Mouse (Mus musculus) forebrain, embryonic 11.5 days (tissue): Measurements from ENCODE around the gene Rnf114. TPM values are rescaled to one million over a fixed set of nuclear protein-coding genes. Genes with fewer than 3 reads are reported as not detected.

Experiments used
- ATAC-seq: fragments of 200-750 bp; cut with Nextera tagmentation; replicated peaks from 2 replicates; pipeline ENCODE4 v1.8.0; 2017; ENCODE audit warnings: moderate TSS enrichment; ENCODE audit not compliant: low FRiP score
- DNase-seq: peaks from one replicate; pipeline ENCODE4 v3.0.0-alpha.2; 2017; ENCODE audit warnings: low spot score
- H3K27ac ChIP-seq: fragments of 300-500 bp; sonication (generic); 2 replicates; pipeline ENCODE4 v1.5.1; 2014; ENCODE audit warnings: low read depth, low read length
- H3K27me3 ChIP-seq: fragments of 300-500 bp; sonication (generic); 2 replicates; pipeline ENCODE4 v1.6.1; 2014; ENCODE audit warnings: mild to moderate bottlenecking, low read length, mixed read lengths; ENCODE audit not compliant: control insufficient read depth, insufficient read depth
- H3K36me3 ChIP-seq: fragments of 300-500 bp; sonication (generic); 2 replicates; pipeline ENCODE4 v1.6.1; 2014; ENCODE audit warnings: mild to moderate bottlenecking, low read length, moderate library complexity, mixed read lengths; ENCODE audit not compliant: control insufficient read depth, insufficient read depth
- H3K4me1 ChIP-seq: fragments of 300-500 bp; sonication (generic); replicated peaks from 2 replicates; pipeline ENCODE4 v1.6.1; 2014; ENCODE audit warnings: low read length, mixed read lengths; ENCODE audit not compliant: control insufficient read depth, insufficient read depth
- H3K4me2 ChIP-seq: fragments of 300-500 bp; sonication (generic); 2 replicates; pipeline ENCODE4 v1.6.1; 2014; ENCODE audit warnings: low read depth, mild to moderate bottlenecking, low read length, moderate library complexity, mixed read lengths; ENCODE audit not compliant: severe bottlenecking
- H3K4me3 ChIP-seq: fragments of 300-500 bp; sonication (generic); 2 replicates; pipeline ENCODE4 v1.5.1; 2014; ENCODE audit warnings: low read depth, low read length
- H3K9ac ChIP-seq: fragments of 300-500 bp; sonication (generic); 2 replicates; pipeline ENCODE4 v1.6.1; 2014; ENCODE audit warnings: low read length
- H3K9me3 ChIP-seq: fragments of 300-500 bp; sonication (generic); 2 replicates; pipeline ENCODE4 v1.6.1; 2016; ENCODE audit warnings: low read length, mixed read lengths; ENCODE audit not compliant: control insufficient read depth
- WGBS: fragments of 180-500 bp; shearing (Covaris S2); extraction: QIAGEN DNeasy Blood & Tissue Kit; methylation state at CpG from one replicate; pipeline ENCODE4 v1.1.7; 2014; 5-methylcytosine and 5-hydroxymethylcytosine counted together
- polyA plus RNA-seq: library from polyadenylated mRNA; unstranded; fragments of >200 nt; fragmentation: Nextera tagmentation; extraction: Ambion mirVana; gene quantifications from 2 replicates; pipeline ENCODE4 v1.2.1, GENCODE M21; 2014

Rnf114 gene
- polyA plus RNA-seq, result 133 and 145 TPM in 2 replicates

GRCm38 (mm10) chr2:167491757-167492708, at the start of gene Rnf114:
Rnf114 (plus strand) TSS chr2:167492645.
- Histone ChIP-seq H3K4me3 (peak within 1 kb of the TSS; percentile 100), H3K4me1 (peaks cover 10% of the 10 kb centered on the region; the same call in 1 of the 2 replicates), H3K9ac (peak within 1 kb of the TSS; percentile 88), H3K27me3 (no peaks in the 10 kb centered on the region), H3K4me2 (peak within 1 kb of the TSS; percentile 89), H3K27ac (peak within 1 kb of the TSS; percentile 97), H3K36me3 (no peaks in the 10 kb centered on the region), H3K9me3 (no peaks in the 10 kb centered on the region)
- ATAC-seq, result peak; percentile 21
- no peak for DNase-seq
- WGBS, result 4% methylated on average over 52 of the region's 52 CpGs

DNA sequence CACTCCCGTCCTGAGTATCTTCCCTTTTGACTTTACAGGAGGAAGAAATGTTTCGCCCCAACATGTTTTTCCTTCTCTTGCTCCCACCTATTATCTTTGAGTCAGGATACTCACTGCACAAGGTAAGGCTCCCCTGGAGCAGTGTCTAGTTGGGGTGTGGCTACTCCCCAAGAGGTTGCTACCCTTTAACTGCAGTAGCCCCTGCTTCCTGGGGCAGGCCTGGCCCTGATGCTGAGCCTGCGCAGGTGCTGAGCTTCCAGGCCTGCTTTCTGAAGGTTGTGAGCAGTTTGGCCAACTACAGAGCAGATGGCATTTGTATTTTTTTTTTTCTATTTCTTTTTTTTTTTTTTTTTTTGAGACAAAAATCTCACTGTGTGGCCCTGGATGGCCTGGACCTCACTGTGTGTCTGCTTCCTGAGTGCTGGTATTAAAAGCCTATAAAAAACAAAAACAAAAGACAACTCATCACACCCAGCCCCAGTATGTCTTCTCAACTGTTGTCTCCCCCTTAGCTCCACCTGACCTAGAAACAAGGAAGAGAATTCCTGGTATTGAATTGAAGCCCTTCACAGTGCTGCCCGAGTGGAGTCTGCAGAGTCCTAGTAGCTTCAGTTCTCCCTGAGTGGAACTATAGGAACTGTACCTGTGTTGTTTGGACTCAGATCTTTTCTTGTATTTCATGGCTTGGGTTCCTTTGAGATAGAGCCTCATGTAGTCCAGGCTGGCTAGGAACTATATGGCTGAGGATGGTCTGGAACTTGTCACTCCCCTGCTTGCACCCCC, 48.8 kb upstream of the Rnf114 start:
- Histone ChIP-seq H3K9ac (no peak overlapping the region), H3K4me2 (no peak overlapping the region), H3K4me3 (no peak overlapping the region), H3K27ac (no peak overlapping the region), H3K36me3 (no peaks in the 10 kb centered on the region; the same call in 1 of the 2 replicates), H3K9me3 (no peaks in the 10 kb centered on the region), H3K27me3 (no peaks in the 10 kb centered on the region), H3K4me1 (no peaks in the 10 kb centered on the region)
- ATAC-seq (no peak), DNase-seq (no peak)
- 97% methylated on average over 4 of the region's 4 CpGs for whole genome bisulfite sequencing

- H3K9me3 ChIP-seq, result no peaks in the 10 kb centered on the region
- 92% methylated on average over 20 of the region's 20 CpGs for WGBS
- no peak overlapping the region for H3K4me3 ChIP-seq
- no peaks in the 10 kb centered on the region for H3K27me3 ChIP-seq
- no peak overlapping the region for H3K27ac ChIP-seq
- no peak overlapping the region for H3K9ac ChIP-seq
- DNase-seq, result no peak
- ATAC-seq, result no peak
- H3K36me3 ChIP-seq, result no peaks in the 10 kb centered on the region; the same call in 1 of the 2 replicates
- no peaks in the 10 kb centered on the region for H3K4me1 ChIP-seq
- H3K4me2 ChIP-seq, result no peak overlapping the region
Observed at GRCm38 (mm10) chr2:167445911-167446780, 46.3 kb upstream of the Rnf114 start.

- no peaks in the 10 kb centered on the region; the same call in 1 of the 2 replicates for H3K36me3 ChIP-seq
- no peaks in the 10 kb centered on the region for H3K27me3 ChIP-seq
- H3K9ac ChIP-seq, result no peak overlapping the region
- WGBS, result 96% methylated on average over 7 of the region's 7 CpGs
- no peak overlapping the region for H3K27ac ChIP-seq
- ATAC-seq, result no peak
- DNase-seq, result no peak
- no peak overlapping the region for H3K4me3 ChIP-seq
- no peaks in the 10 kb centered on the region for H3K4me1 ChIP-seq
- H3K4me2 ChIP-seq, result no peak overlapping the region
- H3K9me3 ChIP-seq, result no peaks in the 10 kb centered on the region
Observed at GRCm38 (mm10) chr2:167447207-167447606, 45.2 kb upstream of the Rnf114 start.

DNA sequence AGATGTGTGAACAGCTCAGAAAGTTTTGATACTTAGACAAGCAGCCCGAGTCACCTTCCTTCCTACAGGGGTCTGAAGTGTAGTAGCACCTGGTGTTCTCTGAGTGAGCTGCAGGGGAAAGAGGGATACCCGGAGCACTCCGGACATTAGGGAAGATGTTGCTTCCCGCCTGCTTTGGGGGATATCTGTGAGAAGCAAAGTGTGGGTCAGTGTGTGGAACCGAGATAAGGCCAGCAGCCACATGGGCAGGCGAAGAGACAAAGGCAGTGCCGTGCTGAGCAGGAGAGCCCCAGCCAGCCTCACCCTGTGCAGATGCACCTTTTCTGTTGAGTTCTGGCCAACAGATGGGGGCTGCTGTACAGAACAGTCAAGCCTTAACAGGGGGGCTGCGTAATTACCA, 44.8 kb upstream of the Rnf114 start:
- WGBS, result 88% methylated on average over 8 of the region's 8 CpGs
- Histone ChIP-seq H3K4me2 (no peak overlapping the region), H3K9me3 (no peaks in the 10 kb centered on the region), H3K27me3 (no peaks in the 10 kb centered on the region), H3K36me3 (no peaks in the 10 kb centered on the region; the same call in 1 of the 2 replicates), H3K27ac (no peak overlapping the region), H3K9ac (no peak overlapping the region), H3K4me1 (no peaks in the 10 kb centered on the region), H3K4me3 (no peak overlapping the region)
- ATAC-seq (no peak), DNase-seq (no peak)

GRCm38 (mm10) chr2:167449331-167450275, 42.8 kb upstream of the Rnf114 start:
- no peaks in the 10 kb centered on the region for H3K27me3 ChIP-seq
- no peaks in the 10 kb centered on the region for H3K9me3 ChIP-seq
- 93% methylated on average over 21 of the region's 21 CpGs for WGBS
- no peak overlapping the region for H3K4me3 ChIP-seq
- no peak for DNase-seq
- H3K36me3 ChIP-seq, result no peaks in the 10 kb centered on the region; the same call in 1 of the 2 replicates
- H3K27ac ChIP-seq, result no peak overlapping the region
- H3K9ac ChIP-seq, result no peak overlapping the region
- ATAC-seq, result no peak
- no peak overlapping the region for H3K4me2 ChIP-seq
- H3K4me1 ChIP-seq, result no peaks in the 10 kb centered on the region

DNA sequence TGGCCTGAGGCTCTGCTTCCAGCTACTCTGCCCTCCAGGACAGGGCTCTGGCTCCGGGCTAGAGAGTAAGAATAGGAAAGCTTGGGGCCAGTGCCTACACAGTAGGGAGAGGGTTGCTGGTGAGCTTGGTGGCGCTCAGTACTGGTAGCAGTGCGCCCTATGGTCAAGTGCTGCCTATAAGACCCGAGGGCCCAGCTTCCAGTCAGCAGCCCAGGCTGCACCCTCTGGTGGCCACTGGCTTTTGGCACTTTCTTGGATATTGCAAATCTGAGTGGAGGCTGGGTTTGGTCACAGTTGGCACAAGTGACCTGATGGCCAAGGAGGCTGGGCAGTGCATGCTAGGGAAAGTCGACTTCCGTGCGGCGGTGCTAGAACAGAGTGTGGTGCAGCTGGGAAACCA, 41.8 kb upstream of the Rnf114 start:
- Histone ChIP-seq H3K27me3 (no peaks in the 10 kb centered on the region), H3K4me3 (no peak overlapping the region), H3K4me1 (no peaks in the 10 kb centered on the region), H3K4me2 (no peak overlapping the region), H3K27ac (no peak overlapping the region), H3K9ac (no peak overlapping the region), H3K36me3 (no peaks in the 10 kb centered on the region; the same call in 1 of the 2 replicates), H3K9me3 (no peaks in the 10 kb centered on the region)
- DNase-seq, result no peak
- WGBS, result 95% methylated on average over 8 of the region's 8 CpGs
- ATAC-seq, result no peak
